Mouse (Mus musculus) heart, embryonic 10.5 days (tissue): ENCODE data around the gene Prr5l. TPM values are rescaled to one million over a fixed set of nuclear protein-coding genes. Genes with fewer than 3 reads are reported as not detected.
A peak's percentile ranks its signal among the peaks of the same experiment; 100 is the strongest.

Experiments
- DNase-seq: peaks from one replicate; pipeline ENCODE4 v3.0.0-alpha.2; 2017; ENCODE audit warnings: low spot score
- H3K27ac ChIP-seq: fragments of 300-500 bp; sonication (generic); 2 replicates; pipeline ENCODE4 v1.5.1; 2016; ENCODE audit warnings: mild to moderate bottlenecking
- H3K27me3 ChIP-seq: fragments of 300-500 bp; sonication (generic); 2 replicates; pipeline ENCODE4 v1.6.1; 2016; ENCODE audit warnings: mild to moderate bottlenecking; ENCODE audit not compliant: poor library complexity, insufficient read depth, severe bottlenecking
- H3K36me3 ChIP-seq: fragments of 300-500 bp; sonication (generic); 2 replicates; pipeline ENCODE4 v1.6.1; 2016; ENCODE audit warnings: mild to moderate bottlenecking, moderate library complexity
- H3K4me1 ChIP-seq: fragments of 300-500 bp; sonication (generic); 2 replicates; pipeline ENCODE4 v1.6.1; 2016; ENCODE audit warnings: mild to moderate bottlenecking
- H3K4me3 ChIP-seq: fragments of 300-500 bp; sonication (generic); 2 replicates; pipeline ENCODE4 v1.5.1; 2016; ENCODE audit warnings: mild to moderate bottlenecking, moderate library complexity
- H3K9me3 ChIP-seq: fragments of 300-500 bp; sonication (generic); 2 replicates; pipeline ENCODE4 v1.6.1; 2016; ENCODE audit warnings: mild to moderate bottlenecking, moderate library complexity
- WGBS: fragments of 180-500 bp; shearing (Covaris S2); methylation state at CpG from one replicate; pipeline ENCODE4 v1.1.7; 2016; 5-methylcytosine and 5-hydroxymethylcytosine counted together
- polyA plus RNA-seq: library from polyadenylated mRNA; unstranded; fragments of >200 nt; fragmentation: Nextera tagmentation; extraction: Ambion mirVana; gene quantifications from 2 replicates; pipeline ENCODE4 v1.2.1, GENCODE M21; 2016

The Prr5l gene
- polyA plus RNA-seq, result 13.0 and 15.1 TPM in 2 replicates

- Histone ChIP-seq H3K36me3 (no peaks in the 10 kb centered on the region), H3K4me1 (peaks cover 11% of the 10 kb centered on the region), H3K9me3 (no peaks in the 10 kb centered on the region), H3K4me3 (no peak within 1 kb of the TSS), H3K27ac (no peak within 1 kb of the TSS), H3K27me3 (peaks cover 9% of the 10 kb centered on the region; the same call in 1 of the 2 replicates)
- WGBS, result 44% methylated on average over 3 of the region's 3 CpGs
- DNase-seq, result no peak
Observed at GRCm38 (mm10) chr2:101882998-101883397, at the start of gene Prr5l. TSS of gene Prr5l (minus strand) at chr2:101883027.

GRCm38 (mm10) chr2:101932169-101932936 lies 49.5 kb upstream of the Prr5l start:
- Histone ChIP-seq H3K4me3 (no peak overlapping the region), H3K4me1 (no peaks in the 10 kb centered on the region), H3K27me3 (no peaks in the 10 kb centered on the region), H3K36me3 (no peaks in the 10 kb centered on the region), H3K9me3 (no peaks in the 10 kb centered on the region), H3K27ac (no peak overlapping the region)
- WGBS, result 83% methylated on average over 14 of the region's 14 CpGs
- no peak for DNase-seq

- Histone ChIP-seq H3K4me3 (no peak overlapping the region), H3K9me3 (no peaks in the 10 kb centered on the region), H3K4me1 (no peaks in the 10 kb centered on the region), H3K27ac (no peak overlapping the region), H3K36me3 (no peaks in the 10 kb centered on the region), H3K27me3 (no peaks in the 10 kb centered on the region)
- WGBS, result 85% methylated on average over 12 of the region's 12 CpGs
- no peak for DNase-seq
Observed at GRCm38 (mm10) chr2:101925591-101926188, 42.9 kb upstream of the Prr5l start.

- 91% methylated on average over 3 of the region's 3 CpGs for WGBS
- DNase-seq, result no peak
Observed at GRCm38 (mm10) chr2:101925183-101925582, 42.4 kb upstream of the Prr5l start.

GRCm38 (mm10) chr2:101923181-101923580 lies 40.4 kb upstream of the Prr5l start:
- 82% methylated on average over 4 of the region's 4 CpGs for WGBS
- H3K4me3 ChIP-seq, result no peak overlapping the region
- no peak overlapping the region for H3K27ac ChIP-seq
- no peaks in the 10 kb centered on the region for H3K36me3 ChIP-seq
- H3K4me1 ChIP-seq, result no peaks in the 10 kb centered on the region
- DNase-seq, result no peak
- H3K27me3 ChIP-seq, result no peaks in the 10 kb centered on the region
- no peaks in the 10 kb centered on the region for H3K9me3 ChIP-seq

More at GRCm38 (mm10) chr2:101925183-101925582, 42.4 kb upstream of the Prr5l start:
- Histone ChIP-seq H3K4me3 (no peak overlapping the region), H3K4me1 (no peaks in the 10 kb centered on the region), H3K36me3 (no peaks in the 10 kb centered on the region), H3K9me3 (no peaks in the 10 kb centered on the region), H3K27me3 (no peaks in the 10 kb centered on the region), H3K27ac (no peak overlapping the region)

GRCm38 (mm10) chr2:101922302-101922701 lies 39.5 kb upstream of the Prr5l start:
- H3K36me3 ChIP-seq, result no peaks in the 10 kb centered on the region
- WGBS, result 94% methylated on average over 4 of the region's 4 CpGs
- no peak overlapping the region for H3K27ac ChIP-seq
- DNase-seq, result no peak
- H3K4me3 ChIP-seq, result no peak overlapping the region
- no peaks in the 10 kb centered on the region for H3K4me1 ChIP-seq
- no peaks in the 10 kb centered on the region for H3K9me3 ChIP-seq
- H3K27me3 ChIP-seq, result no peaks in the 10 kb centered on the region

GRCm38 (mm10) chr2:101920136-101920554 lies 37.3 kb upstream of the Prr5l start:
- H3K4me3 ChIP-seq, result no peak overlapping the region
- no peaks in the 10 kb centered on the region for H3K4me1 ChIP-seq
- no peaks in the 10 kb centered on the region for H3K27me3 ChIP-seq
- no peak for DNase-seq
- H3K9me3 ChIP-seq, result no peaks in the 10 kb centered on the region
- WGBS, result 52% methylated on average over 2 of the region's 2 CpGs
- no peaks in the 10 kb centered on the region for H3K36me3 ChIP-seq
- no peak overlapping the region for H3K27ac ChIP-seq

- no peaks in the 10 kb centered on the region for H3K36me3 ChIP-seq
- WGBS, result 82% methylated on average over 7 of the region's 7 CpGs
- peak; percentile 67 for DNase-seq
Observed at GRCm38 (mm10) chr2:101918518-101918917, 35.7 kb upstream of the Prr5l start.

GRCm38 (mm10) chr2:101909326-101910080 lies 26.7 kb upstream of the Prr5l start:
- peaks cover 9% of the 10 kb centered on the region for H3K36me3 ChIP-seq
- H3K9me3 ChIP-seq, result no peaks in the 10 kb centered on the region
- H3K27ac ChIP-seq, result no peak overlapping the region
- no peak overlapping the region for H3K4me3 ChIP-seq
- WGBS, result 87% methylated on average over 15 of the region's 15 CpGs
- H3K4me1 ChIP-seq, result peaks cover 4% of the 10 kb centered on the region
- no peak for DNase-seq
- no peaks in the 10 kb centered on the region for H3K27me3 ChIP-seq

More at GRCm38 (mm10) chr2:101918518-101918917, 35.7 kb upstream of the Prr5l start:
- Histone ChIP-seq H3K27me3 (no peaks in the 10 kb centered on the region), H3K4me3 (no peak overlapping the region), H3K9me3 (no peaks in the 10 kb centered on the region), H3K27ac (no peak overlapping the region), H3K4me1 (no peaks in the 10 kb centered on the region)

GRCm38 (mm10) chr2:101908773-101909172 lies 25.9 kb upstream of the Prr5l start:
- Histone ChIP-seq H3K4me1 (peaks cover 4% of the 10 kb centered on the region), H3K27me3 (no peaks in the 10 kb centered on the region), H3K36me3 (peaks cover 9% of the 10 kb centered on the region), H3K9me3 (no peaks in the 10 kb centered on the region), H3K4me3 (no peak overlapping the region), H3K27ac (no peak overlapping the region)
- WGBS, result 69% methylated on average over 13 of the region's 13 CpGs
- DNase-seq, result no peak

GRCm38 (mm10) chr2:101907386-101908022 lies 24.7 kb upstream of the Prr5l start:
- Histone ChIP-seq H3K27ac (no peak overlapping the region), H3K36me3 (peaks cover 9% of the 10 kb centered on the region), H3K27me3 (no peaks in the 10 kb centered on the region), H3K4me3 (no peak overlapping the region), H3K9me3 (no peaks in the 10 kb centered on the region), H3K4me1 (peaks cover 4% of the 10 kb centered on the region)
- DNase-seq, result no peak
- 72% methylated on average over 10 of the region's 10 CpGs for WGBS

- 69% methylated on average over 5 of the region's 5 CpGs for WGBS
- peaks cover 9% of the 10 kb centered on the region for H3K36me3 ChIP-seq
- peaks cover 8% of the 10 kb centered on the region for H3K4me1 ChIP-seq
- DNase-seq, result no peak
- H3K4me3 ChIP-seq, result no peak overlapping the region
- H3K27ac ChIP-seq, result peak overlapping the region; percentile 64; the same call in 1 of the 2 replicates
- no peaks in the 10 kb centered on the region for H3K9me3 ChIP-seq
- no peaks in the 10 kb centered on the region for H3K27me3 ChIP-seq
Observed at GRCm38 (mm10) chr2:101906379-101906690, 23.5 kb upstream of the Prr5l start.
